Mouse (Mus musculus) thymus, postnatal 25 days (tissue): ENCODE results near the gene Ampd3.

Experiments used
- DNase-seq: peaks from one replicate; pipeline ENCODE4 v3.0.0; 2022

The Ampd3 gene

DNA sequence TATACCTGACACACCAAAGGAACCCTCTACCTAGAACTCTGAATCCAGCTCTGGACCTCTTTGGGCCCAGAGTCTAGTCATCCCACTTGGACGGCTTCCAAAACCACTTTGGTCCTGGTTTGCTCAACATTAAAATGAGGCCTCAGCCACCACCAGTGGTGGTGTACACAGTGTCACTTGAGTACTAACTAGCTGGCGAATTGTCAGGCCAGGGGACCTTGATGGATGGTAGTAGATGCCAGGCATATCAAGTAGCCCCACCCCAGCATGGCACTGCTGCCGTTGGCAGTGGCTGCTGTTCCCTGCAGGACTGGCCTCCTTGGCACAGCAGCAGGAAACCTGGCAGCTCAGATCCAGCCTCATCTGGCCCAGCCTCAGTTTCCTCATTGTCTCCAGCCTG, 36.3 kb downstream of the Ampd3 start:
- no peak for DNase-seq

DNA sequence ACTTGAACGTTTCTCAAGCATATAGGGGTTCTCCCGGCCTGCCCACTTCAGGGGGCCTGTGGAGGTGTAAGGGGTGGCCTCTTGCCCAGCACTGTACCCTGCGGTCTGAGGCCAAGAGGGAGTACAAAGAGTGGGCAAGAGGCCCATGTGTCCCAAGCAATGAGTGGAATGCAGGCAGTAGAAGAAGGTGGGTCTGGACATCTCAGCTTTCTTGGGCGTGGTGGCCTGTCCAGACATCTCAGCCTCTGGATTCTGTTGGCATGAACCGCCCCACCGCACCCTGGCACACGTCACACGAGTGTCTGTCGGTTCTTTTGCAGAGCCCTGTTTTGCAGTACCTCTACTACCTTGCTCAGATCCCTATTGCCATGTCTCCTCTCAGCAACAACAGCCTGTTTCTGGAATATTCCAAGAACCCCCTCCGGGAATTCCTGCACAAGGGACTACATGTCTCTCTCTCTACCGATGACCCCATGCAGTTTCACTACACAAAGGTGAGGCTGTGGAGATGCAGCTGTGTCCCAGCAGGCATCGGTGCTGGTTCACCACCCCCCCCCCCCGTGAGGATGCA, 39.5 kb downstream of the Ampd3 start:
- DNase-seq, result no peak

DNA sequence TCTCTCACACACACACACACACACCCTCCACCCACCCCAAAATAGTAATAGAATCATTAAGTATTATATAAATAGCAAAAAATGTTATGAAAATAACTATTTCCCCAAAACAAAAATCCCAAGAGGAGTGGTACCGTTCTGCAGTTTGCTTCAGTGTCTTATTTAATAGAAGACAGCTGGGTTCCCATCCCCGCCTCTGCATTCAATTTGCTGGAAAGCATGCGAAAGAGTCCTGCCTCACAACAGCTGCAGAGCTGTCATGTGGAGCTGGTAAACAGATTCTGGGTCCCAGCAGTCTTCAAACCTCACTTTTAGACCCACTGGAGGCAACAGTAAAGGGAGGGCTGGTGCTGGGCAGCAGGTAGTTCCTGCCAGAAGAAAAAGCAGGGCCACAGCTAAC, 41.0 kb downstream of the Ampd3 start:
- DNase-seq, result no peak

DNA sequence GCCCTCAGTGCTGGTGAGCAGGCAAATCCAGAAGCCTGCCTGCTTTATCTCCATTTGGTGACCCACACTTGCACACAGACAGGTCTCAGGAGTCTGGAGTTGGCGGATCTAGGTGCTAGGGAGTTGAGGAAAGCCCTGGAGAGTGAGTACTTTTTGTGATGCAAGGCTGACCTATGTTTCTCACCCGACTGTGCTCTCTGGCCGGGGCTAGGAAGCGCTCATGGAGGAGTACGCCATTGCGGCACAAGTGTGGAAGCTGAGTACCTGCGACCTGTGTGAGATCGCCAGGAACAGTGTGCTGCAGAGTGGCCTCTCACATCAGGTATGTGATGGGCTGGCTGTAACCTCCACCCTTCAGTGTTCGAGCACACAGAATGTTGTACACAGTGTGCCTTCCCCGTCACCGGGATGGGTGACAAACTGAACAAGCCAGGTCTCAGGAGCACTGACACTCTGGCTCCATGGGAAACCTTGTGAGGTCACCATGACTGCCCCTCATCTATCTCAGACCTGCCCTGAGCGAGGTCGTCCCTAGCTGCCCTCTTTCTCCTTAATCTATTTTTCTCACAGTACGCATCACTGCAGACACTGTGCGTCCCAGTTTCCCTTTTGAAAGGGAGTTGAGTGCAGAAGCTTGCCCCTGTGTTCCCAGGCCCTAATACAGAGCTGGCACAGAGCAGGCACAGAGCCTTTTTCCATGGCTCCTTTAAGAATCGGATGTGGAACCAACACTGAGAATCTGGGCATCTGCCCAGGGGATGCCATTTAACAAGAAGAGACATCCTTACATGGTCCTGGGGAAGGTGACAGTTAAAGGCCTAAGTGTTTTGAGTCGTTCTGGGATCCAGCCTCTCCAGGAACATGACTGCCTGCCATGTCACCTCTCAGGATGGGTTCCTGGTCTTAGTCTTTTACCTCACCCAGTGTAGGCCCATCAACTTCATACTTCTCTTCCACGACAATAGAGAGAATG, 41.9 kb downstream of the Ampd3 start:
- DNase-seq, result no peak

DNA sequence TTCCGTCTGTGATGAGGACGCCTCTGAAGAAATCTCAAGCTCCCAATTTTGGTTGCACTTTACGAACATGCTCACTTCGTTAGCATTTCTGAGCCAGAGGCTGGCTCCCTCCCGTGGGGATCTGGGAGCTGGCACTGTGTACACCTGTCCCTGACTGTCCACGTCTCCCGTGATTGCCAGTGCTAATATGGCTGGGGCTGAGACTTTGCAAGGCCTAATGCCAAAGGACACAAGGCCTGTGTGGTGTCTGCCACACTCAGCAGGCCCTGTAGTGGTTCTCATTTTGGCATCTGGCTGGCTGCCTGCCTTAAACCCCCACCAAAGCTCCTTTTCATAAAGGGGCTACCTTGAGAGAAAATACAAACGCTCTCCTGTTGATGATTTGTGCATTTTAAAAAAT, 43.0 kb downstream of the Ampd3 start:
- no peak for DNase-seq

DNA sequence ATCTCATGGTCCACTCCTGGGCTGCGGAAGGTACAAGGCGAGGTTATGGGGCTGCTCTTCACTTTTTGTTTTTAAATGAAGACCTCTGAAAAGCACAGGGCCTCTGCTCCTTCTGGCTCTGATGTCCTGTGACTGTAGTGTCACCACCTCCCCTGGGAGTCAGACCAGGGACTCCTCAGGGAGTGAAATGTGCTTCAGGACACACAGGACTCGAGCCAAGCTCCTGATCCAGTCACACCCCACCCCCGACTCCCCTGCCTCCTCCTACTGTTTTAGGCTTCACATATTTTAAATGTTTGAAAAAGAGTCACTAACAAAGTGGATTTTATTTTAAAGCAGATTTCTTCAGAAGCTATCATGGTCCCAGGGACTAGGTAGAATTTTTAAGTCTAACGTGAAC, 43.5 kb downstream of the Ampd3 start:
- DNase-seq, result no peak

DNA sequence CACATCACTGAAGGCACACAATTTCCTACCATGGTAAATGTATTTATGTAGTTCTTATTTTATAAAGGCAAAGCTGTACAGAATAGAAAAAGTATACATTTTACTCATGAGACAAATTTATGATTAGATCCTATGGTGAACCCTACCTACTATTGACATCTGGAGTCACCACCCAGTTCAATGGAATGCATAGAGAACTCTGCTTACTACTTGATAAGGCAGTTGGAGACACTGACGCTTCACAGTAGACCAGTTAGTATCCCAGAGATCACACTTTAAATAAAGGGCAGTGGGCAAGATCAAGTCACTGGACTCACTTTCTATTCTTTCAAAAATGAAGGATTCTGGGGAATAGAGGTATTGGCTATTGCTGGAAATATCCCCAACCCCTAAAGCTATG, 46.0 kb downstream of the Ampd3 start:
- no peak for DNase-seq

DNA sequence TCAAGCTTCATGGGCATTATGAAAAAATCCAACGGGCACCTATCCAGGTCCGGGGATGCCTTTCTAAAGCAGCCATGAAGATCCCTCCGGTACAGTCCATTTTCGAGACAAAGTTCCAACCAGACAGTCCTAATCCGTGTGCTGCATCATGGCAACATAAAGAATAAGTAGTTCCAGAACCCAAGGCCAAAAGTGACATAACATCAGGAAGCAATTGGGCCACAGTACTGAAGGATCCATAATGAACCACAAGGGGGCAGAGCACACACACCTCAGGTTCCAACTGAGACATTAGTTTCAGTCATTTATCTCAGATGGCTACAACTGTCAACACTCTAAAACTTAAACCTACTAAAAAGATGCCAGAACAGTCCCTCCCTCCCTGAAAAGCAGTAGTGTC, 48.0 kb downstream of the Ampd3 start:
- DNase-seq, result peak; percentile 55

DNA sequence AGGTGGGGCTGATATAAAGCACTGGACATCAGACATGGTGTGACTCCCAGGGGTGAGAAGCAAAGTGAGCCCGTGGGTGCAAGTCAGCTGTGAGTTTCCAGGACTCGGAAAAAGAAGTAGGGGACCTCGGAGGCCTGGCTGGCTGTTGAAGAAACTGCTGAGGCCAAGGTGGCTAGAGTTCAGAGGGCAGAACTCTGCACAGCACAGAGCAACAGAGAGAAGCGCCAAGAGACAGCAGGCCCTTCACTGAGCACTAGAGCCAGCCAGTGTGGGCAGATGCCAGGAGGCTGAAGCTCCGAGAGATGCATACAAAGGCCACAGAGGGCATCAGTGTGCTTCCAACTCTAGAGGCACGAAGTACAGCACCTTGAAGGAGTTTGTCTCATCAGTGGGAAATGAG, 50.2 kb downstream of the Ampd3 start:
- DNase-seq, result no peak

DNA sequence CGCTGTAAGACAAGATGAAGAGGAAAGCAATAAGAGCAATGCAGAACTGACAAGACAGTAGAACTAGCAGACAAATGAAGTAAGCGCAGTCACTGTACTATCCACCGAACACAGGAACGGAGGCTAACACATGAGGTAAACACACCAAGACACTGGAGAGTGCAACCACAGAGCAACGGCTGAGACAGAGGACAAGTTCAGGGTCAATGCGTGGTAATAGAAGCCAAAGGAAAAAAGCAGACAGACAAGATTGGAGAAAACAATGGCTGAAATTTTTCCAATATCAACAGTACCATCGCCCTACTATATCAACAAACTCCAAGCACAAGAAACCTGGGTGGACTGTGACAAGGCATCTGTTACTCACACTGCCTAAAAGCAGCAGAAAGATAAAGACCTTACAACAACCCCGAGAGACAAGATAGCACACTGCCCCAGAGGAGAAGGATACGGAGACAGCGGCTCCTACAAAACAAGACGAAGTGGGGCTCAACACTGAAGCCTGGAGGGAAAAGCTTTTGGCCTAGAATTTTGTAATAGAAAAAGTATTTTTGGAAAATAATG, 50.9 kb downstream of the Ampd3 start:
- DNase-seq, result no peak

DNA sequence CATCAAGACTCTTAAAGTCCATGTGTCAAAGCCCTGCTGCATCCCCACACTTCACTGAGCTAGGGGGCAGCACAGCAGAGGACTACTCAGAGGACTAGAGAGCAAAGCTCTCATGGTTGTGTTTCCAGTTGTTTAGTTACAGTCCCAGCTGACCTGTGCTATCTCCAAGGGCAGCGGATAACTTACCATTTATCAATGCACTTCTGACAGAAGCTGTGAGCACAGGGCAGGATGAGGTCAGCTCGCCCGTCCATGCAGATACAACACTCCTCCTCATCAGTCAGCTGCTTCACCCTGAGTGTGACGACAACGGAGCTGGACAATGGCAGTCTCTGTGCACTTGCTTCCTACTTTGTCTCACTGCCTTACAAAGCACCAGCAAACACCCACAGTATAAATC, 53.1 kb downstream of the Ampd3 start:
- DNase-seq, result no peak

DNA sequence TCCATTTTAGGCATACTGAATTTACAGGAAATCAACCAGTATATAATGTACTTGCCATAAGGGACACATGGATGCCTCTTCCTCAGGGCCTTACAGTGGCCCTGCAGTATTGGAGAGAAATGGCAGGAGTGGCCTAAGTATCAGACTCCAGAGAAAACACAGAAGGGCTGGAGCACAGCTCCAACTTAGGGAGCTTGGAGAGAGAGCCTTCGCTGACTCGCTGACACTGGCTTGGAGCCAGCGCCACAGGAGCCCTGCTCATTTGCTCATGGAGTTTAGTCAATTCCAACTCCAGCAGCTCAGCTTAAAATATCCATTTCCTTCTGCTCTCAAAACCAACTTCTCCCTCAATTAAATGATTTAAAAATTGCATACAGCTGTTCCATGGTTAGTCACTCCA, 53.6 kb downstream of the Ampd3 start:
- no peak for DNase-seq

DNA sequence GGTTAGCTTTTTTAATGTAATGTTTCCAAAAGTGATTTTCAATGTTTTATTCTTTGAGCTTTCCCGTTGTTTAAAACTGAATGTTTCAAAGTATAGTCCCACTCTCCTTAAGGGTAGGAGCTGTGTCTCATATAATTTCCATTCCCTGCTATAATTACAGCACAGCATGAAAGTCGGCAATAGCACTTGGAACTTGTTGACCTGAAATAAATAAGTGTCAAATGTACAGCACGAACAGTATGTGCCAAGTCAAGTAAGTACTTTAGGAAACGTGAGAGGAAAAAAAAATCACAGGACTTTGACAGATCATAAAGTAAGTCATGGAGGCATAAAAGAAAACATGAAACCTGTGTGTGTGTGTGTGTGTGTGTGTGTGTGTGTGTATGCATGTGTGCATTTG, 54.0 kb downstream of the Ampd3 start:
- DNase-seq, result no peak

DNA sequence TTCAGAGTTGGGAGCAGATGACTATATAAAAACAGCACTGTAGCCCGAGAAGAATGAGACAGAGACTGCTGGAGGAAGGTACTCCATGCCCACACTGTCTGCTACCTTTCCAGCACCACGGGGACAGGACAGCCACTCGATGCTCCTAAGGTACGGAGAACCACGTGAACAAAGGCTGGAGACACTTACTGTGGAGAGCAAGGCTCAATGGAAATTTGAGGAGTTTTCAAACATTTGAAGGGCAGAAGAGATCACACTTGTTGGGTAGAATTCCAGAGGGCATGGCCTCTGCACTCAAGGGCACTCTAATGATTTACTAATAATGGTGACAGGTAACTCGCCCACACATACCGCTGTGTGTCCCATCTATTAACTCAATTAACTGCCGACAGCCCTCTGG, 55.1 kb downstream of the Ampd3 start:
- DNase-seq, result no peak

DNA sequence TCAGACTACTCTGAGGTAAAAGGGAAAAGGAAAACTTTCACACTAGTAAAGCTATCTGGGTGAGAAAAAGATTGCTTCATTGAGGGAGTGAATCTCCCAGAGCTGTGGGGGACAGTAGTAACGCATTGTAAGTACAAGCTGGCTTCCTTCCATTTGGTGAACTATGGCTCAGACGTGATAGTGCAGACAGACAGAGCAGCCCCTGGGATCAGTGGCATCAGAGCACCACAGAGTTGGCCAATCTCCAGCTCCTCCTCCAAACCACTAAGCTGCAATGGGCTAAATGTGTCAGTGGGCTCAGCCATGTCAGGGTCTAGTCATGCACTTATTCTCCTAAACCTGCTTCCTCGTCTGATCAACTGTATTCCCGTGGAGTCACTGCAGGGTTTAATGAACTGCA, 55.6 kb downstream of the Ampd3 start:
- no peak for DNase-seq

DNA sequence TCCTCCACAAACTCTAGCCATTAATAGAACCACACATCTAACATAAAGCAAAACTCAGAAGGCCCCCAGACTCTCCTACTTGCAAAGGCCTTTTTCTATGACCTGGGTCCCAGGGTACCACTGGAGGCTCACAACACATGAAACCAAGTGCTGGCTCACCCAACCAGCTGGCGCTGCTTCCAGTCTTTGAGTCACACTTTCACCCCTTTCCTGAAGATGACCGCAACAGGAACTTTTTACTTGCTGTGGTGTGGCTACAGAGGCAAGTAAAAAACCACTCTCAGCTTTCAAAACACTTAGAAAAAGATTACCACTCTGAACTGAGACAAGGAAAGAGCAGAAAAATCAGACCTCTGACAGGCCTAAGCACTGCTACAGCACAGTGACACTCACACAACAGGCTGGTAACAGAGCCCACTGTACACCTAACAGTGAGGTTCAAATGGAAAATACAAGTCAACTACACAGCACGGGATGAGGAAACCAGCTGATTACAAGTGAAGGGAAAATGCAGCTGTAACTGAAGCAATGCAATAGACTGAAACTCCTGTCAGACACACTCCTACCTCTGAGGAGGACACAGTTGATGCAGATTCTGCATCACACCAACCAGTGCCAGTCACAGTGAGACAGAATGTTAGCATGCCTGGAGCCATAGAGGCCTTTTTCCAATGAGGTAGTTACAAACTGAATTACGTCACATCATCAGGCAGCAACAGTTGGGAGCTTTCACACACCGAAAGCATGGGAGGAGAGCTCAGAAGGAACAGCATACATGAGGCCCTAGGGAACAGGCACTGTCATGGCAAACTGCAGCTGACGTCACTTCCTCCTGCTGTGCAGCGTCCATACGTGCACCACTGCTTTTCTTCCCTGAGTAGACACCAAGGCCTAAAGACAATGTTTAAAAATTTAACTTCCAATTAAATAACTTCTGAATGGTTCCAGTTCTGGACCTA, 56.3 kb downstream of the Ampd3 start:
- no peak for DNase-seq

DNA sequence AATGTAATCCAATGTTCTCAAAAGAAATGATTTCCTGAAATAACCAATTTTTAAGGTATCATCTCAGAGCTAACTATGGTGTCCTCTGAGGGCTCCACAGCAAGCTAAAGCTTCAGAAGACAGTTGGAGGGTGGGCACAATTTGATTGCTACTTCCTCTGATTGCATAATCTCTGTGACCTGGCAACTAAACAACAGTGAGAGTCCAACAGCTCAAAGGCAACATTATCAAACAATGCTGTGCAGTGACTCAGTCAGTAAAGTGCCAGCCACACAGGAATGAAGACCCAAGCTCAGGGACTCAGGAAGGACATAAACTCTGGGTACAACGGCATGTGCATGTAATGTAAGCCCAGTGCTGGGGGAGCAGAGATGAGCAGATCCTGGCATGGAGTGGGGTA, 65.0 kb downstream of the Ampd3 start:
- no peak for DNase-seq

DNA sequence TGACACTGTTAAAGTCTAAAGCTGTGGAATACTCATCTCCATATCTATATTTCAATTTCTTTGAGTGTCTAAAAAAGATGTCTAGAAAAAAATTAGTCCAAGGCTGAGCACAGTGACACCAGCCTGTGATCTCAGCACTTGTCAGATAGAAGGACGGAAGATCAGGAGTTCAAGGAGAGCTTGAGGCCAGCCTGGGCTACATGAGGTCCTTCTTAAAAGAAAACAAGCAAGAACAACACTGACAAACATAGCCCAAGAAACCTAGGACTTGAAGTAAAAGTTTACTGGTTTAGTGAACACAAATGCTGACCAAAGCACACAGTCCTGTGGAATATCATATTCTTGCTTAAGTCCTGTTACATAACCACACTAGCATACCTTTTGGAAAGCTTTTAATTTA, 66.0 kb downstream of the Ampd3 start:
- DNase-seq, result no peak

DNA sequence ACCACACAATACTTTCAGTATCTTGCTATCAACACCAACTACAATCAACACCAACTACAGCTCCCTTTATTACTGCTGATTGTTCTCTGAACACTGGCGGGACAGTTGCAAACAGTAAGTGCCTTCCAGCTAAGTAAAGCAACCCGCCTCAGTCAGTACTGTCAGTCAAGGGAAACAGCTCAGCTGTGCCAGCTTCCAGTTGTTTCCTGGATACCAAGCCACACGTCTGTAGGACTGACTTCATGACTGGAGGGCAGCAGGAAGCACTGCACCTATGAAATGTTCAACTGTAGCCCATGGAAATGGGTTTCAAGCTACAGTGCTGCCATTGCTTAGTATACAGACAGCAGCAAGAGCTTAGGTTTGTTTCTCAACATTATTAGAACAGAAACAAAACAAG, 66.5 kb downstream of the Ampd3 start:
- no peak for DNase-seq

DNA sequence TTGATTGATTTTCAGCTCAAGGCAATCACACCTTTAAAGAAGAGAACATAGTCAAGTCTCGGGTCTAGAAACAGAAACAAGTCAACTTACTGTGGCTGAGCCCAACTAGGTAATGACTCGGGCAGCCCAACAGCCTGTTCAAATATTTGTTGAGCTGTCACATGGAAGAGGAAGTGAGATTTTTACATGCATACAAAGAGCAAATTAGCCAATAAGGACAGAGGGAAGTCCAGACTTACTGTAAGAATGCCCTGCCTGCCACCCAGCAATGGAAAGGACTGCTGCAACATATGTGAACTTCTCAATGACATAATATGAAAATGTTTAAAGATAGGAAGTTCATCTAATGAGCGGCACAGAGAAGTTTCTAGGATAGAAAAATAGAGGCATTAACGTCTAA, 72.3 kb downstream of the Ampd3 start:
- no peak for DNase-seq

DNA sequence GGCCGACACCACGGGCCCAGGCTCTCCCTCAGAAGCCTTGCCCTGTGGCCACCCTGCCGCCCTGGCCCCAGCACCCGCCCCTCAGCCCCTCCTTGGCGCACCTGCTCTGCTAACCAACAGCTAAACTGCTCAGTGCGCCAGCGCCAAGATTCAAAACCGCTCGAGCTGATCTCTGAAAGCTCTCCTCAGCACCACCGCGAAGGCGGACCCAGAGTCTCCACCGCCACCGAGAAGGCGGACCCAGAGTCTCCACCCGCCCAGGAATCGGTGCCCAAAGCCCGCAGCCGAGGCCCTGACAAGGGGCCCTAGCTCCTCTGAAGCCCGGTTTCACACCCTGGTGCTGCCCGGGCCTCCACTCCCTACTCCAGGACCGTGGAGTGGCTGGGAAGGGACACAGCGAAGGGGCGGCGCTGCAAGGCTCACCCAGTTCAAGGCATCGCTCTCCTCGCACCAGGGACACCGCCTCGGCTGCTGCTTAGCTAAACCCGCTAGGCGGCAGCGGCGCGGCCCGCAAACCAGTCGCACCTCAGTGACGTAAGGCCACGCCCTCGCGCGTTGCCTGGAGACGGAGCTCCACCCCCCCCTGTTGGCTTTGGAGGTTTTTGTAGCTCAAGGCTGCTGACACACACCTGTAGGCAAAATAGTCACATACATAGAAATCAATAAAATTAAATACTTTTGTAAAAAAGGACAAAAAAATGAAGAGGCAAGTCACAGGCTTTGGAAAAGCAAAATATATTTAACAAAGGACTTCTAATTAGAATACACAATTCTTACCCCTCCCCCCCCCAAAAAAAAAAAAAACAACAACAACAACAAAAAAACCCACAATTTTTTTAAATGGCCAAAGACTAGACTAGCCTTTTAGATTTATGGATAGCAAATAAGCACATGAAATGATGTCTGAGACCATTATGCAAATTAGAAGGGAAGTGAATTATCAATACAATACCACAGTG, 76.2 kb downstream of the Ampd3 start, which contains the start of gene Rnf141:
Gene Rnf141 (minus strand): TSS at position 542 of the 959 bp plus-strand sequence.
- DNase-seq, result peak; percentile 95

DNA sequence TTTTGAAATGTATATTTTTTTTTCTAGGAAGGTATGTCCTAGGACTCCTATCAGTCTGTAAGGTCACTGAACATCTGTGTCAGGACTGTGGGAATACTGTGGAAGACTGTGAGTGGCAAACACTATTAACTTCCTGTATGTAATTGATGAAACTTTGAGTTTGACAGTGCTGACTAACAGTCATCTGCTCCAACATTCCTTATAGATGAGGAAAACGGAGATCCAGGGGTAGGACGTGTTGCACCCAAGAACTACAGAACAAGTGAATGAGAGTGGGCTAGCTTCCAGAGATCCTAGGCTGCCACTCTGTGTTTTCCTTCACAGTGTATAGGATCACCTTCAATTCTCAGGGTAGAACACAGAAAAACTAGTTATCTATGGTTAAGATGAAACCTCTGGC, 79.3 kb downstream of the Ampd3 start:
- DNase-seq, result no peak
